Mouse (Mus musculus): ENCODE data around the gene Sos2. TPM values are rescaled to one million over a fixed set of nuclear protein-coding genes. Genes with fewer than 3 reads are reported as not detected.
A peak's percentile ranks its signal among the peaks of the same experiment; 100 is the strongest.

Gene Sos2
- polyA plus RNA-seq, 2 experiments, result 13.3 to 34.4 TPM

DNA sequence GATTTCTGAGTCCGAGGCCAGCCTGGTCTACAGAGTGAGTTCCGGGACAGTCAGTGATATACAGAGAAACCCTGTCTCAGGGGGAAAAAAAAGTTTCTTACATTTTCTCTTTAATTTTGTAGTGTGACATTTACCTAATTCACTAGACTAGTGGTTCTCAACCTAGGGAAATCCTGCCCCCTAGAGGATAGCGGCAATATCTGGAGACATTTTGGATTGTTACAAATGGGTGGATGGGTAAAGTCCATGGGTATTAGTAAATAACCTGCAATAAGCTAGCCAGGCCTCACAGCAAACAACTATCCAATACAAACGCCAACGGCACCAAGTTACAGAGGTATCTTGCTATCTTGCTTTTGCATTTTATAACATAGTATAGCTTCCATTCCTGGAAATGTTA, 15.1 kb upstream of the Sos2 start:
- no peaks in the 10 kb centered on the region for H3K4me1 ChIP-seq (ENCODE audit: control insufficient read depth, insufficient read depth, low read length)
- WGBS, result 78% methylated on average over 5 of the region's 5 CpGs
- no peaks in the 10 kb centered on the region for H3K9me3 ChIP-seq (ENCODE audit: control insufficient read depth, low read length)
- H3K4me3 ChIP-seq (replicated peaks; ENCODE audit: low read length), result no peak overlapping the region
- no peak overlapping the region for H3K4me2 ChIP-seq (replicated peaks; ENCODE audit: low read depth, low read length, severe bottlenecking)
- H3K27ac ChIP-seq (replicated peaks; ENCODE audit: low read depth, low read length), result no peak overlapping the region
- ATAC-seq (ENCODE audit: low FRiP score, low read depth) (no peak), DNase-seq (ENCODE audit: low spot score) (peak; percentile 52)
- H3K36me3 ChIP-seq (ENCODE audit: control insufficient read depth, insufficient read depth, low read length), result 0 out of 2 replicates have a peak, but pooled peaks cover 10% of the 10 kb centered on the region
- no peaks in the 10 kb centered on the region for H3K27me3 ChIP-seq (ENCODE audit: control insufficient read depth, insufficient read depth, low read length)
- TF ChIP-seq POLR2A (IDR thresholded peaks at IDR 0.05; ENCODE audit: borderline replicate concordance, extremely low read depth, insufficient read depth, insufficient read length), result no peak
- no peak overlapping the region for H3K9ac ChIP-seq (ENCODE audit: low read depth, low read length, severe bottlenecking)

DNA sequence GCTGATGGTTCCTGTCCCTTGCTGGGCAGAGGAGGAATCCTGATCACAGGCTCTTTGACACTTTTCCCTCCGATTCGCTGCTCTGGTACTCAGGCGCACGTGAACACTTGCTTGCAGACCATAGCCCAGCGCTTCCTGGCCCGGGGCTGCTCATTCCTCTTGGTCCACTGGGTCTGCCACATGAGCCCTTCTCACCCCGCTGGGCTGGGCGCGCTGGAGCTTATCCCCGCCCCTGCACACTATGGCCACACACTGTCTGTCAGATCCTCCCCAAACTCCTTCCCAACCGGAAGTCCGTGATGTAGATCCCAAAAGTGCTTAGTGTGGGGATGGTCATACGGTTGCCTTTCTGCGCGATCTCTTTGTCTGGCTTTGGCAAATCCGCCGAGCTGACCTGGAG, 11.8 kb upstream of the Sos2 start:
- DNase-seq (ENCODE audit: low spot score) (no peak), ATAC-seq (ENCODE audit: low FRiP score, low read depth) (no peak)
- Histone ChIP-seq H3K4me3 (replicated peaks; ENCODE audit: low read length) (no peak overlapping the region), H3K27me3 (ENCODE audit: control insufficient read depth, insufficient read depth, low read length) (no peaks in the 10 kb centered on the region), H3K27ac (replicated peaks; ENCODE audit: low read depth, low read length) (no peak overlapping the region), H3K4me1 (ENCODE audit: control insufficient read depth, insufficient read depth, low read length) (0 out of 2 replicates have a peak, but pooled peaks cover 1% of the 10 kb centered on the region), H3K9ac (ENCODE audit: low read depth, low read length, severe bottlenecking) (no peak overlapping the region), H3K9me3 (ENCODE audit: control insufficient read depth, low read length) (no peaks in the 10 kb centered on the region), H3K4me2 (replicated peaks; ENCODE audit: low read depth, low read length, severe bottlenecking) (no peak overlapping the region), H3K36me3 (ENCODE audit: control insufficient read depth, insufficient read depth, low read length) (peaks cover 9% of the 10 kb centered on the region; the same call in 1 of the 2 replicates)
- WGBS, result 86% methylated on average over 17 of the region's 17 CpGs
- TF ChIP-seq POLR2A (IDR thresholded peaks at IDR 0.05; ENCODE audit: borderline replicate concordance, extremely low read depth, insufficient read depth, insufficient read length), result no peak

DNA sequence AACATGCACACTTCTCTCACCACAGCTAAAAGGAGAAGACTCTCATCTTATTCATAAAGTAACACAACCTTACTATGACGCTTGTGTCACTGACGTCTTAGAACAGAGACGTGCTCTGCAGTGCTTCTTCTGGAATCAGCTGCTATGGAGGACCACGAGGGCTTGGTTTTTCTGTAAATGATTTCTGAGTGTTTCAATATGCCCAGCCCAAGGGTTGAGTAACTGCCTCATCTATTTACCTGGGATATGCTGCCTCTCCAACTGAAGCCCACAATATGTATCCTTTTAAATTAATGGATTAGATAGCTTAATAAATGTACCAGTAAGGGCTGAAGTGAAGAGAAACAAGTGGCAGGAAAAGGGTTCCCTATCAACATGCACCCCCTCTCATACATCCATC, 9.1 kb upstream of the Sos2 start:
- ATAC-seq (ENCODE audit: low FRiP score, low read depth) (no peak), DNase-seq (ENCODE audit: low spot score) (no peak)
- Histone ChIP-seq H3K9me3 (ENCODE audit: control insufficient read depth, low read length) (no peaks in the 10 kb centered on the region), H3K36me3 (ENCODE audit: control insufficient read depth, insufficient read depth, low read length) (peaks cover 9% of the 10 kb centered on the region; the same call in 1 of the 2 replicates), H3K27me3 (ENCODE audit: control insufficient read depth, insufficient read depth, low read length) (no peaks in the 10 kb centered on the region), H3K4me2 (replicated peaks; ENCODE audit: low read depth, low read length, severe bottlenecking) (no peak overlapping the region), H3K27ac (replicated peaks; ENCODE audit: low read depth, low read length) (no peak overlapping the region), H3K9ac (ENCODE audit: low read depth, low read length, severe bottlenecking) (no peak overlapping the region), H3K4me1 (ENCODE audit: control insufficient read depth, insufficient read depth, low read length) (0 out of 2 replicates have a peak, but pooled peaks cover 4% of the 10 kb centered on the region), H3K4me3 (replicated peaks; ENCODE audit: low read length) (no peak overlapping the region)
- 91% methylated on average over 4 of the region's 4 CpGs for WGBS
- no peak for TF ChIP-seq POLR2A (IDR thresholded peaks at IDR 0.05; ENCODE audit: borderline replicate concordance, extremely low read depth, insufficient read depth, insufficient read length)

DNA sequence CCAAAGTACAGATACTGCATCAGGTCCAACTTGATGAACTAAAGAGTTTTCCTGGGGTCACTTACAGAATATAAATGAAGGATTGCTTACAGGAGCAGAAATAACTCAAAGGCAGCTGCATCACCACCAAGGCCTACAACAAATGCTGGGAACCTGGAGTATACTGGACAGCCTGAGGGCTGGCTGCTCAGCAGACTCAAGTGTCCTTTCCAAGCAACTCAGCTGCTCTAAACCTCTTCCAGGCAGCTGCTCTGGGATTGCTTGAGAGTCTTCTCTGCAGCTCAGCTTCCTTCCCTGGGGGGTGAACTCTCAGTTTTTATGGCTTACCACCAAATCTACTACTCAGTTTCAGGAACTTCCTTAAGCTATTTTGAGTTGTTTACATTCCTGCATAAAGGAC, 7.4 kb upstream of the Sos2 start:
- Histone ChIP-seq H3K27ac (replicated peaks; ENCODE audit: low read depth, low read length) (no peak overlapping the region), H3K9me3 (ENCODE audit: control insufficient read depth, low read length) (no peaks in the 10 kb centered on the region), H3K9ac (ENCODE audit: low read depth, low read length, severe bottlenecking) (no peak overlapping the region), H3K4me3 (replicated peaks; ENCODE audit: low read length) (no peak overlapping the region), H3K4me1 (ENCODE audit: control insufficient read depth, insufficient read depth, low read length) (0 out of 2 replicates have a peak, but pooled peaks cover 4% of the 10 kb centered on the region), H3K36me3 (ENCODE audit: control insufficient read depth, insufficient read depth, low read length) (peaks cover 9% of the 10 kb centered on the region; the same call in 1 of the 2 replicates), H3K4me2 (replicated peaks; ENCODE audit: low read depth, low read length, severe bottlenecking) (no peak overlapping the region), H3K27me3 (ENCODE audit: control insufficient read depth, insufficient read depth, low read length) (no peaks in the 10 kb centered on the region)
- no peak for TF ChIP-seq POLR2A (IDR thresholded peaks at IDR 0.05; ENCODE audit: borderline replicate concordance, extremely low read depth, insufficient read depth, insufficient read length)
- no peak for DNase-seq (ENCODE audit: low spot score)
- no peak for ATAC-seq (ENCODE audit: low FRiP score, low read depth)

DNA sequence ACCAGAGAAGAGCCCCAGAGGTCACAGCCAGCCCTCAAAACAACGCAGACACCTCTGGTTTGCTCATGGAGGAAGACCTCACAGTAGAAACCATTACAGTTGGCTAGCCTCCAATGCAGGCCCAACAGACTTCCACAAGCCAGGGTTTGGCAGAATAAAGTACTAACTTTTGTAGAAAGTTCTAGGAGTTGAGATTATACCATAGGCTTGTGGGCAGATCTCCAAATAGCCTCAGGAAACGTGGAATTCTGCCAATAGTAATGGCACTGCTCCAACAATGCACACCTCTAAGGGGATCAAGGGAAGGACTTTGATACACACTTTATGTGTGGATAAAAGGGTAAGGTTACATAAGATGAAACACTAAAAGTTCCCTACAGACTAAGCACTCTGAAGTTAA, 6.7 kb upstream of the Sos2 start:
- no peak overlapping the region for H3K4me2 ChIP-seq (replicated peaks; ENCODE audit: low read depth, low read length, severe bottlenecking)
- DNase-seq (ENCODE audit: low spot score) (peak; percentile 81), ATAC-seq (ENCODE audit: low FRiP score, low read depth) (peak; percentile 62; the same call in 1 of the 2 replicates)
- H3K27ac ChIP-seq (replicated peaks; ENCODE audit: low read depth, low read length), result peak overlapping the region; percentile 38; the same call in 1 of the 2 replicates
- TF ChIP-seq POLR2A (IDR thresholded peaks at IDR 0.05; ENCODE audit: borderline replicate concordance, extremely low read depth, insufficient read depth, insufficient read length), result no peak
- peaks cover 4% of the 10 kb centered on the region; the same call in 1 of the 2 replicates for H3K36me3 ChIP-seq (ENCODE audit: control insufficient read depth, insufficient read depth, low read length)
- peaks cover 8% of the 10 kb centered on the region for H3K4me1 ChIP-seq (ENCODE audit: control insufficient read depth, insufficient read depth, low read length)
- WGBS, result 27% methylated on average over 2 of the region's 2 CpGs
- H3K4me3 ChIP-seq (replicated peaks; ENCODE audit: low read length), result no peak overlapping the region
- no peaks in the 10 kb centered on the region for H3K9me3 ChIP-seq (ENCODE audit: control insufficient read depth, low read length)
- H3K9ac ChIP-seq (ENCODE audit: low read depth, low read length, severe bottlenecking), result no peak overlapping the region
- H3K27me3 ChIP-seq (ENCODE audit: control insufficient read depth, insufficient read depth, low read length), result no peaks in the 10 kb centered on the region

DNA sequence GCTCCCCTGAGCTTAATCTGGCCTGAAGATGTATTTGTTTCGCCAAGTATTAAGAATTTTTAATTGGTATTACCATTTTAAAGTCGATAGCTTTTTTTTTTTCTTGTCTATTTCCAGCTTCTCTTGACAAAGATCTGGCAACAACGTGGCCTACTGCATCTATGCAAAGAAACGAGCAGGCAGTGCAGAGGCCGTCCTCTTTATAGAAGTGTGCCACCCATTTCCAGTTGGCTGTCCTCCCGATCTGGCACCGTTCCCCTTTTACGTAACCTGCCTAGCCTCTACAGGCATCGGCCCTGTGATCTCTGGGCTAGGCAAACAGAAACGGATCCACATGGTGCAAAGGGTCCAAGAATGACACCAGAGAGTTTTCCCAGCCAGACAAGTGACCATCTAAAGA, 1.9 kb upstream of the Sos2 start:
- Histone ChIP-seq H3K27me3 (ENCODE audit: control insufficient read depth, insufficient read depth, low read length) (no peaks in the 10 kb centered on the region), H3K9me3 (ENCODE audit: control insufficient read depth, low read length) (no peaks in the 10 kb centered on the region), H3K27ac (replicated peaks; ENCODE audit: low read depth, low read length) (no peak overlapping the region), H3K4me1 (ENCODE audit: control insufficient read depth, insufficient read depth, low read length) (peaks cover 26% of the 10 kb centered on the region), H3K9ac (ENCODE audit: low read depth, low read length, severe bottlenecking) (no peak overlapping the region), H3K4me2 (replicated peaks; ENCODE audit: low read depth, low read length, severe bottlenecking) (no peak overlapping the region), H3K4me3 (replicated peaks; ENCODE audit: low read length) (no peak overlapping the region), H3K36me3 (ENCODE audit: control insufficient read depth, insufficient read depth, low read length) (no peaks in the 10 kb centered on the region)
- TF ChIP-seq POLR2A (IDR thresholded peaks at IDR 0.05; ENCODE audit: borderline replicate concordance, extremely low read depth, insufficient read depth, insufficient read length), result no peak
- 36% methylated on average over 10 of the region's 10 CpGs for WGBS
- no peak for ATAC-seq (ENCODE audit: low FRiP score, low read depth)
- peak; percentile 66 for DNase-seq (ENCODE audit: low spot score)

Data from limb, embryonic 14.5 days (tissue).